ENCODE assay signal across 8 mouse cellular contexts in the genomic region with DNA sequence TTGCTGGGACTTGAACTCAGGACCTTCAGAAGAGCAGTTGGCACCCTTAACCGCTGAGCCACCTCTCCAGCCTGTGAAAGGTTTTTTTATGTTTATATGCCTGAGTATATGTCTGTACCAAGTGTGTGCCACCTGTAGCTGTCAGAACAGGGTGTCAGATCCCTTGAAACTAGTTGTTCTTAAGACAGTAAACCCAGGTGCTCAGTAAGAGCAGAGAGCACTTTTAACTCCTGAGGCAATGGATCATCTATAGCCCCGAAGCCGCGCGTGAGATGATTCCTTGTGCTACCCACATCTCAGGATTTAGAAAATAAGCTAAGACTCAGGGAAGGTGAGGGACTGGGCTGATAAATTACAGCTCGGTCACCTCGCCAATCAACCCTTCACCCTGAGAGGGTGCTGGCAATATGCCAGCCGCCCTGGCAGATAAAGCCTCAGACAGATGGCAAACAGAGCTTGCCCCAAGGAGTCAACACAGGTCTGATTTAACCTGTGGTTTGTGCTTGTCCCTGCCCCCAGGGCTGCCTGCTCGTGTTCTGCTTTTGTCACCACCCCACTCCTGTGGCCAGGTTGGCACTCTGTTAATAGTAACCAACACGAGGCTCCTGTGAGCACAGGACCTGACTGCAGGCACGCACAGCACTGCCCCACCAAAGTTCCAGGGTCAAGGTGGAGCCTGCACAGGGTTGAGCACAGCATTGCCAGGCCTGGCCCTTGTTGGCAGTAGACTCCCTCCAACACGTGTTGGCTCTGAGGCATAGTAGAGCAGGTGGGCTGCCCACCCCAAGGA. TPM values are rescaled to one million over a fixed set of nuclear protein-coding genes. Genes with fewer than 3 reads are reported as not detected.
DNase-seq lines count a peak whose midpoint lies in the region; ATAC-seq lines count a peak whose summit lies in the region.

No protein-coding gene starts in this region.

- peaks cover 11% of the 10 kb centered on the region for H3K4me1 ChIP-seq in forebrain, embryonic 15.5 days
- peaks cover 6% of the 10 kb centered on the region; the same call in 1 of the 2 replicates for H3K4me1 ChIP-seq in kidney, embryonic 16.5 days (ENCODE audit: insufficient read depth, low read length)
- peaks cover 37% of the 10 kb centered on the region for H3K4me1 ChIP-seq in megakaryocyte, embryonic 14.5 days

- ATAC-seq in forebrain, embryonic 15.5 days (replicated peaks) = 0 out of 2 replicates have a peak, but pooled peaks have one; percentile 12
- ATAC-seq in kidney, embryonic 16.5 days (ENCODE audit: low FRiP score, low TSS enrichment) = peak; percentile 80

- no peak overlapping the region for H3K4me3 ChIP-seq in forebrain, embryonic 15.5 days
- no peak overlapping the region for H3K4me3 ChIP-seq in kidney, embryonic 16.5 days (ENCODE audit: low read length)
- H3K4me3 ChIP-seq in megakaryocyte, embryonic 14.5 days (replicated peaks) = peak overlapping the region; percentile 39

- H3K4me2 ChIP-seq in forebrain, embryonic 15.5 days (replicated peaks) = no peak overlapping the region
- no peak overlapping the region for H3K4me2 ChIP-seq in kidney, embryonic 16.5 days (replicated peaks; ENCODE audit: low read depth, low read length)

- no peaks in the 10 kb centered on the region for H3K9me3 ChIP-seq in forebrain, embryonic 15.5 days
- H3K9me3 ChIP-seq in kidney, embryonic 16.5 days (ENCODE audit: low read length) = no peaks in the 10 kb centered on the region
- no peaks in the 10 kb centered on the region for H3K9me3 ChIP-seq in megakaryocyte, embryonic 14.5 days

- H3K27ac ChIP-seq in forebrain, embryonic 15.5 days (replicated peaks) = peak overlapping the region; percentile 54
- H3K27ac ChIP-seq in kidney, embryonic 16.5 days (ENCODE audit: low read length) = peak overlapping the region; percentile 21; the same call in 1 of the 2 replicates

- WGBS in forebrain, embryonic 15.5 days = 57% methylated on average over 12 of the region's 12 CpGs
- WGBS in kidney, embryonic 16.5 days = 58% methylated on average over 12 of the region's 12 CpGs

- H3K36me3 ChIP-seq in forebrain, embryonic 15.5 days = peaks cover 58% of the 10 kb centered on the region
- peaks cover 46% of the 10 kb centered on the region for H3K36me3 ChIP-seq in kidney, embryonic 16.5 days (ENCODE audit: insufficient read depth, low read length)
- H3K36me3 ChIP-seq in megakaryocyte, embryonic 14.5 days (replicated peaks; ENCODE audit: low read length) = peaks cover 79% of the 10 kb centered on the region

- H3K27me3 ChIP-seq in forebrain, embryonic 15.5 days = no peaks in the 10 kb centered on the region
- H3K27me3 ChIP-seq in kidney, embryonic 16.5 days (ENCODE audit: insufficient read depth, low read length) = no peaks in the 10 kb centered on the region
- H3K27me3 ChIP-seq in megakaryocyte, embryonic 14.5 days (replicated peaks) = no peaks in the 10 kb centered on the region

- peak; percentile 53 to 58 for DNase-seq in heart, adult 18-20 months
- no peak for DNase-seq in heart, adult 8-10 months (ENCODE audit: low spot score)
- DNase-seq in adipocyte (ENCODE audit: low spot score) = peak; percentile 63
- DNase-seq in layer of hippocampus, adult 11-12 months (ENCODE audit: low spot score) = no peak
- DNase-seq in right cerebral cortex, postnatal 25 days = no peak

- no peak overlapping the region for H3K9ac ChIP-seq in forebrain, embryonic 15.5 days (replicated peaks)
- no peak overlapping the region for H3K9ac ChIP-seq in kidney, embryonic 16.5 days (replicated peaks; ENCODE audit: low read length)

RNA-seq across cellular contexts. Expression of gene Srsf3, which starts 13.5 kb away (rescaled TPM):
- total RNA-seq in heart, adult 18-20 months (2021) = 10 to 100 TPM; 74.9 to 89.9 TPM
- total RNA-seq in heart, adult 8-10 months (2022) = 10 to 100 TPM; 52.6 to 73.3 (median 70.5) TPM
- polyA plus RNA-seq in forebrain, embryonic 15.5 days (2015; fragmentation: Nextera tagmentation; extraction: Ambion mirVana) = 594 and 620 TPM in 2 replicates
- 597 and 625 TPM in 2 replicates for polyA plus RNA-seq in kidney, embryonic 16.5 days (2015; fragmentation: Nextera tagmentation; extraction: Ambion mirVana)
- 27.5 and 103 TPM in 2 replicates for polyA plus RNA-seq in megakaryocyte, embryonic 14.5 days (2012; ENCODE audit: insufficient read depth, low replicate concordance)

RNA-seq across cellular contexts. Expression of gene Stk38, which starts 38.1 kb away (rescaled TPM):
- 10 to 100 TPM; 22.0 to 28.8 TPM for total RNA-seq in heart, adult 18-20 months (2021)
- 10 to 100 TPM; 26.4 to 31.4 (median 29.0) TPM for total RNA-seq in heart, adult 8-10 months (2022)
- polyA plus RNA-seq in forebrain, embryonic 15.5 days (2015; fragmentation: Nextera tagmentation; extraction: Ambion mirVana) = 119 and 128 TPM in 2 replicates
- polyA plus RNA-seq in kidney, embryonic 16.5 days (2015; fragmentation: Nextera tagmentation; extraction: Ambion mirVana) = 106 and 121 TPM in 2 replicates
- polyA plus RNA-seq in megakaryocyte, embryonic 14.5 days (2012; ENCODE audit: insufficient read depth, low replicate concordance) = 32.2 and 64.5 TPM in 2 replicates

RNA-seq across cellular contexts. Expression of gene Cdkn1a, which starts 44.8 kb away (rescaled TPM):
- 100 to 1,000 TPM; 101 to 149 TPM for total RNA-seq in heart, adult 18-20 months (2021)
- total RNA-seq in heart, adult 8-10 months (2022) = 10 to 100 TPM; 11.7 to 32.6 (median 22.3) TPM
- 39.2 and 39.4 TPM in 2 replicates for polyA plus RNA-seq in forebrain, embryonic 15.5 days (2015; fragmentation: Nextera tagmentation; extraction: Ambion mirVana)
- polyA plus RNA-seq in kidney, embryonic 16.5 days (2015; fragmentation: Nextera tagmentation; extraction: Ambion mirVana) = 74.1 and 81.3 TPM in 2 replicates
- polyA plus RNA-seq in megakaryocyte, embryonic 14.5 days (2012; ENCODE audit: insufficient read depth, low replicate concordance) = 228 and 253 TPM in 2 replicates

Comparison
In these comparisons a context has a peak if more than half of its experiments do, and no peak if none do; other contexts are left out.
1. DNase-seq: peak in heart, adult 18-20 months (2 of 2) and adipocyte (single experiment); none in heart, adult 8-10 months (single experiment), layer of hippocampus, adult 11-12 months (single experiment) and right cerebral cortex, postnatal 25 days (single experiment).